ENCODE assay signal across 10 mouse cellular contexts in genomic region chr10:117639899-117640594, GRCm38 (mm10). TPM values are rescaled to one million over a fixed set of nuclear protein-coding genes. Genes with fewer than 3 reads are reported as not detected.
DNase-seq lines count a peak whose midpoint lies in the region; ATAC-seq lines count a peak whose summit lies in the region.
"Had no signal": no experiment of that assay in that cellular context is flagged by ENCODE, and none has a peak within 500 bp of the region (broad histone marks: within the 10 kb centered on the region; RNA-seq: fewer than 3 reads in every experiment).

No protein-coding gene starts in this region.

- H3K27me3 ChIP-seq in embryonic facial prominence, embryonic 14.5 days (replicated peaks; ENCODE audit: control insufficient read depth, insufficient read depth, low read length), result no peaks in the 10 kb centered on the region
- H3K27me3 ChIP-seq in embryonic facial prominence, embryonic 10.5 days (replicated peaks; ENCODE audit: low read depth, poor library complexity, severe bottlenecking), result 0 out of 2 replicates have a peak, but pooled peaks cover 4% of the 10 kb centered on the region
- H3K27me3 ChIP-seq: forebrain, embryonic 15.5 days had no signal

- intact Hi-C loops in gastrocnemius, postnatal 36 days (cut with DNase I), result no loop called here

- H3K4me2 ChIP-seq in embryonic facial prominence, embryonic 14.5 days (ENCODE audit: low read depth, low read length), result 0 out of 2 replicates have a peak overlapping the region, but pooled peaks have one; percentile 4
- H3K4me2 ChIP-seq: forebrain, embryonic 15.5 days had no signal

- no peak overlapping the region for H3K9ac ChIP-seq in embryonic facial prominence, embryonic 14.5 days (ENCODE audit: low read depth, low read length)
- H3K9ac ChIP-seq: forebrain, embryonic 15.5 days had no signal

- H3K4me1 ChIP-seq in embryonic facial prominence, embryonic 14.5 days (ENCODE audit: control insufficient read depth, insufficient read depth, low read length), result 0 out of 2 replicates have a peak, but pooled peaks cover 5% of the 10 kb centered on the region
- peaks cover 14% of the 10 kb centered on the region for H3K4me1 ChIP-seq in embryonic facial prominence, embryonic 10.5 days
- H3K4me1 ChIP-seq: forebrain, embryonic 15.5 days had no signal

- no peak for ATAC-seq in embryonic facial prominence, embryonic 14.5 days (ENCODE audit: low read depth)
- peak; percentile 71 to 82 for ATAC-seq in hematopoietic stem cell, adult 5-6 weeks (replicated peaks in 1 of 2; ENCODE audit: insufficient read depth in 1 of 2, low FRiP score in 2 of 2, low TSS enrichment in 1 of 2, low read depth in 1 of 2, poor library complexity in 2 of 2, severe bottlenecking in 2 of 2)
- ATAC-seq in megakaryocyte-erythroid progenitor cell, adult 5-6 weeks (replicated peaks; ENCODE audit: low FRiP score, low TSS enrichment, poor library complexity, severe bottlenecking), result peak; percentile 78
- ATAC-seq: forebrain, embryonic 15.5 days had no signal

- no peak overlapping the region for H3K27ac ChIP-seq in embryonic facial prominence, embryonic 14.5 days (replicated peaks; ENCODE audit: low read depth, low read length)
- H3K27ac ChIP-seq in embryonic facial prominence, embryonic 10.5 days (replicated peaks), result no peak overlapping the region
- H3K27ac ChIP-seq: forebrain, embryonic 15.5 days had no signal

- H3K4me3 ChIP-seq in embryonic facial prominence, embryonic 14.5 days (ENCODE audit: low read depth, low read length), result no peak overlapping the region
- no peak overlapping the region for H3K4me3 ChIP-seq in embryonic facial prominence, embryonic 10.5 days
- H3K4me3 ChIP-seq: forebrain, embryonic 15.5 days had no signal

- 52% methylated on average over 20 of the region's 21 CpGs for WGBS in embryonic facial prominence, embryonic 14.5 days
- WGBS in embryonic facial prominence, embryonic 10.5 days, result 51% methylated on average over 21 of the region's 21 CpGs

- no peaks in the 10 kb centered on the region for H3K36me3 ChIP-seq in embryonic facial prominence, embryonic 14.5 days (ENCODE audit: control insufficient read depth, insufficient read depth, low read length)
- no peaks in the 10 kb centered on the region for H3K36me3 ChIP-seq in embryonic facial prominence, embryonic 10.5 days (replicated peaks)
- H3K36me3 ChIP-seq: forebrain, embryonic 15.5 days had no signal

- no peaks in the 10 kb centered on the region for H3K9me3 ChIP-seq in embryonic facial prominence, embryonic 14.5 days (ENCODE audit: control insufficient read depth, low read length)
- H3K9me3 ChIP-seq in embryonic facial prominence, embryonic 10.5 days, result no peaks in the 10 kb centered on the region
- H3K9me3 ChIP-seq: forebrain, embryonic 15.5 days had no signal

- no peak for DNase-seq in embryonic facial prominence, embryonic 14.5 days (ENCODE audit: low spot score)
- no peak for DNase-seq in embryonic facial prominence, embryonic 10.5 days (ENCODE audit: low spot score)
- DNase-seq in B cell, adult 2 months, result peak; percentile 57 to 60
- DNase-seq in gastrocnemius, adult 8-10 months (ENCODE audit: low spot score in 2 of 2), result no peak
- DNase-seq in gastrocnemius, postnatal 36 days, result no peak
- DNase-seq in left cerebral cortex, adult 8-10 months (ENCODE audit: low spot score in 2 of 2), result no peak
- DNase-seq: layer of hippocampus, postnatal 36 days had no signal

RNA-seq across cellular contexts. Expression of gene Cpm, which starts 10.7 kb away (rescaled TPM):
- 37.6 and 43.6 TPM in 2 replicates for polyA plus RNA-seq in embryonic facial prominence, embryonic 14.5 days (2014; fragmentation: Nextera tagmentation; extraction: Ambion mirVana)
- polyA plus RNA-seq in embryonic facial prominence, embryonic 10.5 days (2016; fragmentation: Nextera tagmentation; extraction: Ambion mirVana), result 8.3 and 11.6 TPM in 2 replicates
- total RNA-seq in hematopoietic stem cell, adult 5-6 weeks (2017), result 0.31 and 1.4 TPM in 2 replicates
- total RNA-seq in megakaryocyte-erythroid progenitor cell, adult 5-6 weeks (2014; fragmentation: Nextera tagmentation), result 0.85 and 0.94 TPM in 2 replicates
- total RNA-seq in megakaryocyte-erythroid progenitor cell, adult 5-6 weeks (2017), result not detected in 2 replicates
- 1 to 10 TPM; 1.3 to 2.2 (median 1.5) TPM for total RNA-seq in gastrocnemius, adult 8-10 months (2022)
- 1 to 10 TPM; 2.6 to 2.7 TPM for total RNA-seq in gastrocnemius, postnatal 36 days (2021)
- 1 to 10 TPM; 7.6 to 8.4 (median 8.1) TPM for total RNA-seq in left cerebral cortex, adult 8-10 months (2022)

Comparison
In these comparisons a context has a peak if more than half of its experiments do, and no peak if none do; other contexts are left out.
1. DNase-seq: peak in B cell, adult 2 months (2 of 2); none in embryonic facial prominence, embryonic 14.5 days (single experiment), embryonic facial prominence, embryonic 10.5 days (single experiment), gastrocnemius, adult 8-10 months (0 of 2), gastrocnemius, postnatal 36 days (0 of 2) and left cerebral cortex, adult 8-10 months (0 of 2).